Mouse (Mus musculus): Measurements from ENCODE around the gene Tcl1b3.
"Not testable (repeated sequence)": the region's sequence is repeated elsewhere in the genome, so short reads cannot be mapped to it uniquely, and the experiment has no call there.

Tcl1b3 gene

GRCm38 (mm10) chr12:105190743-105191142, at the start of gene Tcl1b3:
Gene Tcl1b3 (plus strand): TSS chr12:105191043.
- not testable (repeated sequence) for DNase-seq (ENCODE audit: low spot score in 2 of 2)

GRCm38 (mm10) chr12:105143096-105143495, 47.7 kb upstream of the Tcl1b3 start:
- no peak for DNase-seq (ENCODE audit: low spot score in 2 of 2)

- DNase-seq (ENCODE audit: low spot score in 2 of 2), result not testable (repeated sequence)
Observed at GRCm38 (mm10) chr12:105144928-105145327, 45.9 kb upstream of the Tcl1b3 start.

GRCm38 (mm10) chr12:105145714-105146113, 45.1 kb upstream of the Tcl1b3 start, which contains the start of gene Tcl1b2:
Gene Tcl1b2 (plus strand): TSS chr12:105146014.
- DNase-seq (ENCODE audit: low spot score in 2 of 2), result no peak

- DNase-seq (ENCODE audit: low spot score in 2 of 2), result peak in 1 of 2 experiments; percentile 4
Observed at GRCm38 (mm10) chr12:105155286-105155685, 35.6 kb upstream of the Tcl1b3 start.

- no peak for DNase-seq (ENCODE audit: low spot score in 2 of 2)
Observed at GRCm38 (mm10) chr12:105158842-105159241, 32.0 kb upstream of the Tcl1b3 start.

GRCm38 (mm10) chr12:105159390-105159789, 31.5 kb upstream of the Tcl1b3 start, which contains the start of gene Tcl1b1:
Gene Tcl1b1 (plus strand): TSS chr12:105159690.
- DNase-seq (ENCODE audit: low spot score in 2 of 2), result no peak

- no peak for DNase-seq (ENCODE audit: low spot score in 2 of 2)
Observed at GRCm38 (mm10) chr12:105166734-105167133, 24.1 kb upstream of the Tcl1b3 start.

- no peak for DNase-seq (ENCODE audit: low spot score in 2 of 2)
Observed at GRCm38 (mm10) chr12:105173366-105173765, 17.5 kb upstream of the Tcl1b3 start.

- peak; percentile 8 to 37 for DNase-seq (ENCODE audit: low spot score in 2 of 2)
Observed at GRCm38 (mm10) chr12:105174318-105174717, 16.5 kb upstream of the Tcl1b3 start.

GRCm38 (mm10) chr12:105176044-105176443, 14.8 kb upstream of the Tcl1b3 start, which contains the start of gene Tcl1b5:
Gene Tcl1b5 (plus strand): TSS chr12:105176344.
- not testable (repeated sequence) for DNase-seq (ENCODE audit: low spot score in 2 of 2)

- DNase-seq (ENCODE audit: low spot score in 2 of 2), result not testable (repeated sequence)
Observed at GRCm38 (mm10) chr12:105181040-105181644, 9.7 kb upstream of the Tcl1b3 start.

- not testable (repeated sequence) for DNase-seq (ENCODE audit: low spot score in 2 of 2)
Observed at GRCm38 (mm10) chr12:105188980-105189379, 1.9 kb upstream of the Tcl1b3 start.

GRCm38 (mm10) chr12:105199684-105200497, 9.0 kb downstream of the Tcl1b3 start:
- DNase-seq (ENCODE audit: low spot score in 2 of 2), result not testable (repeated sequence)

GRCm38 (mm10) chr12:105201657-105202056, 10.8 kb downstream of the Tcl1b3 start, which contains the start of gene Tcl1b4:
Gene Tcl1b4 (plus strand): TSS chr12:105201957.
- not testable (repeated sequence) for DNase-seq (ENCODE audit: low spot score in 2 of 2)

GRCm38 (mm10) chr12:105207071-105207470, 16.2 kb downstream of the Tcl1b3 start:
- no peak for DNase-seq (ENCODE audit: low spot score in 2 of 2)

GRCm38 (mm10) chr12:105208441-105208840, 17.6 kb downstream of the Tcl1b3 start:
- DNase-seq (ENCODE audit: low spot score in 2 of 2), result no peak

- DNase-seq (ENCODE audit: low spot score in 2 of 2), result no peak
Observed at GRCm38 (mm10) chr12:105209231-105209630, 18.4 kb downstream of the Tcl1b3 start.

GRCm38 (mm10) chr12:105217101-105217760, 26.4 kb downstream of the Tcl1b3 start:
- DNase-seq (ENCODE audit: low spot score in 2 of 2), result no peak

GRCm38 (mm10) chr12:105222601-105223319, 31.9 kb downstream of the Tcl1b3 start, which contains the start of gene Tcl1:
Gene Tcl1 (minus strand): TSS chr12:105222793.
- no peak for DNase-seq (ENCODE audit: low spot score in 2 of 2)

- no peak for DNase-seq (ENCODE audit: low spot score in 2 of 2)
Observed at GRCm38 (mm10) chr12:105224621-105225320, 33.9 kb downstream of the Tcl1b3 start.
